Mouse (Mus musculus): ENCODE results near the gene Vangl1. TPM values are rescaled to one million over a fixed set of nuclear protein-coding genes. Genes with fewer than 3 reads are reported as not detected.
"Not testable (repeated sequence)": the region's sequence is repeated elsewhere in the genome, so short reads cannot be mapped to it uniquely, and the experiment has no call there.

Vangl1 gene
- polyA plus RNA-seq, 2 experiments from 2014 or later = 0.08 to 0.47 TPM

DNA sequence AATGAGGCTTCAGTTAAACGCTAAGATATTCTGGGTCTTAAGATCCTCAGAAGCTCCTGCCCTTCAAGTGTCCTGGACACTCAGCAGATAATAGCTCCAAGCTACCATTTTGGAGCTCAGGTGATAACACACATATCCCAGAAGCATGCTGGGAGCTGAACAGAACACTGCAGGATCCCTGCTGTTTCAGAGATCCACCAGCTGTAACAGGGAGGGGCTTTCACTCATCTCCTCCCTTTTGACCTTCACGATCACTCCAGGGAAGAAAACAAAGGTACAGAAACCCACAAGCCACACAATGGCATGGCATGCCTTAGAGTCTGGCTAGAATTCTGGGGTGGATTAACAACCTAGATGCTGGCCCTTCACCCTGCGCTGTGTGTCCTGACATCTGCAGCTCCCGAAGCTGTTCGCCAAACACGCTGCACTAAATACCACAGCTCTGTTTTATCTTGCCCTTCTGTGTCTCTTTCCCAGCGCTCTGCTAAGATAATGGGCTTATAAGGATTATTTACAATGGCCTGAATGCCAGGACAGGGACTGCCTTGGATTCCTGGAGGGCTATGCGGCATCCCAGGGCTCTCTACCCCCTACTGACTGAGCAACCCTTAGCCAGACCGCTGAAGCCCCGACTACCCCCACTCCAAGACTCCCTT lies 36.8 kb downstream of the Vangl1 start:
- no peak for ATAC-seq

DNA sequence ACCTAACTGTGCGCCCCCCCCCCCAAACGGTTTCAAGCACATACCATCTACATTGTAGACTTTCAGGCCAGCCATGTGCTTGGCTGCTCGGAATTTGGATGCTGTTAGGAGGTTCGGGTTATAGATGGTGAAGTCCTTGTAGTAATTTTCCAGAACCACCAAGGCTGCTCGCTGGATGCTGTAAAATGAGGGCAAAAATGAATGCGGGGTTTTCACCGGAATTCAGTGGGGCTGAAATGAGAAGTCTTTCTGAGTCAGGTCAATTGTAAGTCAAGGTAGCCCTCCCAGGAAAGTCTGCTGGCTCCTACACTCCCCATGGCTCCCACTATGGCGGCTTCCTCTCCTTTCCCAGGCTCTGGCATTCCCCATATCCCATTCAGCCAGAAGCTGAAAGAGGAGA lies 37.7 kb downstream of the Vangl1 start:
- ATAC-seq = no peak

DNA sequence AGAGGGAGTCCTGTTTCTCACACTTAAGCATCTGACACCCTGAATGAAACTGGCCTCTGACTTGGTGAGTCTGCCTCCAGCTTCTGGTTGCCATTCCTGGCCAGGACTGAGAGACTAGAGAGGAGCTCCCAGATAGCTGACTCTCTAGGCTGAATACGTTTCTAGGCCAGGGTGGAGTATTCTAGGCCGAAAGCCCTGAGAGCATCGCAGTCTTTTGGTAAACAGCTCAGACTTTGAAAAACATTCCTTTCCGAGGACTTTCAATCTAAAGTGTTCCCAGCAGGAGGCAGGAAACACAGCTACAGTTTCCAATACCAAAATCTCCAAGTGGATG lies 38.2 kb downstream of the Vangl1 start:
- no peak for ATAC-seq

DNA sequence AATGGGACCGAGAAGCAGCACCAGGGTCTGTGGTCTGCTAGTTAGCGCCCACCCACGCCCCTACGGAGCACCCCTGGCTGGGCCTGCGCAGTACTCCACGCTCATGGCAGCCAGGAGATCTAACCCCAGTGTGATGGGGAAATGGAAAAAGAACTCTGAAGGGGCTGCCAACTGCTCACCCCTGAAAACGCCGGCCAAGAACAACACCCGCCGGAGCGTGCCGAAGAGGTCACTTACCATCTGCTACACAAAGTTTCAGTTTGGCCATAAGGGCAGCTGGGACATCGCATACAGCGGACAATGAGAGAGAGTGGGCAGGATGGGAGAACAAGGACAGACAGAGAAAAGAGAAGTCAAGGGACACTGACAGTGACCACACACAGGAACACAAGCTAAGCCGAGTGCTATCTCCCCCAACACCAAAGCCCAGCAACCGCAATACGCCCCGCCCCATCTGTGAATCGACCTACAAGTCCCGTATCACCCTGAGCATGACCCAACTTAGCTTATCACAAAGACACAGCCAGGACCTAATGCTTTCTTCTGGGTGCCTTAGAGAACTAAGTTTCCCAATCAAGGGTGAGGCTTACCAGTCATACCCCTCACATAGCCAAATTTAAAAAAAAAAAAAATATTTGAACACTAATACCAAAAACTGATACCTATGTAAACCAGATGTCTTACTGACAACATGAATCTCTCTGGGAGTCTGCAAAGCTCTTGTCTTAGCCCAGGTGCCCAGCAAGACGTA lies 38.8 kb downstream of the Vangl1 start:
- no peak for ATAC-seq

DNA sequence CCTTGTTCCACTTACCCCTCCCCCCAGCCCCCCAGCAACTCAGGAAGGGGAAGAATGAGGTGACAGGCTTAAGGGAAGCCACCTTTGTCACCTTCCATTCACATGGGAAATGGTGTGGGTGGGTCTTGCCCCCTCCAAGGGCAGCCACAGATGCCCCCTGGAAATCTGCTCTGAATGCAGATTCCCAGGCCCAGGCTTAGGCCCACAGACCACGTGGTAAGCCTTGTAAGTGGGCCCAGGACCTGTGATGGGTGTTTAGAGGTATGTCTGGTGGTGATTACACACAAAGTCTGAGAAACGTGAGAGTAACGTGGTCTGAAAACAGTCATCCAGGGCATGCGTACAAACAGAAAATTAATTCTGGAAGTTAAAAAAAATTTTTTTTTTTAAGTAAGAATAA lies 39.6 kb downstream of the Vangl1 start:
- ATAC-seq = no peak

DNA sequence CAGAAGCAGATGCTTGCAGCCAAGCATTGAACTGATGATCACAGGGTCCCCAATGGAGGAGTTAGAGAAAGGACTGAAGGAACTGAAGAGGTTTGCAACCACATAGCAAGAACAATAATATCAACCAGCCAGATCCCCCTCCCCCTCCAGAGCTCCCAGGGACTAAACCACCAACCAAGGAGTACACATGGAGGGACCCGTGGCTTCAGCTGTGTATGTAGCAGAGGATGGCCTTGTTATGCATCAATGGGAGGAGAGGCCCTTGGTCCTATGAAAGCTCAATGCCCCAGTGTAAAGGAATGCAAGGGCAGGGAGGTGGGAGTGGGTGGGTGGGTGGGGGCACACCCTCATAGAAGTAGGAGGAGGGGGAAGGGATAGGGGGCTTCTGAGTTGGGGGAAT lies 40.6 kb downstream of the Vangl1 start:
- ATAC-seq = not testable (repeated sequence)

DNA sequence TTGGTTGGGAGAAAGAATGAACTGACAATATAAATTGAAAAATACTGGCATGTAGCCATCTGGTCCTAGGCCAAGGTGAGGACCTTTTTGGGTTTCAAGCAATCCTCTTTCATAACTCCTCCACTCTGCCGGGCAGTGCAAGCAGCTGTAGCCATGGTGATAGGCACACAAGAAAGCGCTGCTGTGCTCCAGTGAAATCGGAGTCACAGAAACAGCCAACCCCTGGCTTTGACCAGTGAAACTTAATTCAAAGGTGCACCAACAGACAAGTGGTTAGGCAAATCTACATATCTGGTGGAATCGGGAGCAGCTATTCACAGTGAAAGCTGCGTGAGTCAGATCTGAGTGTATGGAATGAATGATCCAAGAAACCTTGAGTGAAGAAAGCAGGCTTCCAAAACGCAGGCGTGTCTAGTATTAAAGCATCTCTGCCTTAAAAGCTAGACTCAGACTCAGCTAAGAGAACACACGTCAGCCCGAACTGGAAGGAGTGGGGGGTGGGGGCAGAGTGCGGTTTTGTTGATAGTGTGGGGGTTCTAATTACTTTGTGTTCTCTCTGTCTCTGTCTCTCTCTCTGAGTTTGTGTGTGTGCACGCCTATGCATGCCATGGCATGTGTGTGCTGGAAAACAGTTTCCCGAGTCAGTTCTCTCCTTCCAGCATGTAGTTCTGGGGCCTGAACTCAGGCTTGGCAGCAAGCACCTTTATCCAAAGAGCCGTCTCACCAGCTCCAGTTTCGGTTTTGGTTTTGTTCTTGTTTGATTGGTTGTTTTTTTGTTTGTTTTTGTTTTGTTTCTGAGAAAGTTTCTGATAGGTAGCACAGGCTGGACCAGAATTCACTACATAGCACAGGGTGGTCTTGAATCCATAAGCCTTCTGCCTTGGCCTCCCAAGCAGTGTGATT lies 44.8 kb downstream of the Vangl1 start:
- ATAC-seq = no peak

DNA sequence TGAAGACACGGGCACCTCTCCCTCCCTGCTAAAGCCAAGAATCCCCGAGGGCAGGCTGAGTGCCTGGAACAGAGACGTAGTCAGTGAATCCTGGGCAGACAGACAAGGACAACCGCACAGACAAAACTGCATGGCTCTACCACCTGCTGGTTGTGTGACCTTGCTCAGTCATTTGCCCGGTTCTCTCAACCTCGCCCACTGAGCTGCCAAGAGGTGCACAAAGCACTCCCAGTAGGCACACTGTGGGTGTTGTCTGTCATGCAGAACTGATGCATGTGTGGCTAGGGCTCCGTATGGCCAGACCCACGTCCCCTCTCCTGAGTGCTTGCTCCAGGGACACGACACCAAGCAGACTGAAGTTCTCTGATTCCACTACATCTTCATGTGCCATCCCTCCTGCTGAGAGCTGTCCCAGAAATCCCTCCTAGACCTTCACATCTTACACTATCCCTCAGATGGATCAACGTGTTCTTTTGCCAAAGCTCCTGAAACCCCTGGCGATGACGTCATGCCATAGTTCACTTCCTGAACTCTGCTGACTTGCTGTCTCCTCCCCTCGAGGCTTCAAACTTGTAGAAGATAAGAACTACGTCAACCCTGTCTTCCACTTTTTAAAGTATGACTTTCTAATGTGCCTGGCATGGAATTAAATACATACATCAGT lies 45.6 kb downstream of the Vangl1 start:
- ATAC-seq = no peak

DNA sequence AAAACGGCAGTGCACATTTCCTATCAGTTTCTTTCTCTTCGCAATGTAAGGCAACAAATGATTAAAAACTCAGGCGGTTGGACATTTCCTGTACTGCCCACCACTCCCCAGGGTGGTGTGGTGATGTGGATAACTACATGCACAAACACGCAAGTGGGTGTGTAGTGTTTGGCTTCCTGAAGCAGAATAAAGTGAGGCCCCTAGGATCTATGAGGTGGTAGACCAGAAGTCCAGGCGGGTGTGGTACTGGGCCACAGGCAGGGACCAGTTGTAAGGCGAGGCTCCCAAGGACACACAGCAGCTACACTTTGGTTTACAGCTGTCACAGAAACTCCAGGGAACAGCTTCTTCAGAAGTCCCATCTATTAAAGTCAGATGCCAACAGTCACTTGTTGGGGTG lies 46.8 kb downstream of the Vangl1 start:
- ATAC-seq = no peak

DNA sequence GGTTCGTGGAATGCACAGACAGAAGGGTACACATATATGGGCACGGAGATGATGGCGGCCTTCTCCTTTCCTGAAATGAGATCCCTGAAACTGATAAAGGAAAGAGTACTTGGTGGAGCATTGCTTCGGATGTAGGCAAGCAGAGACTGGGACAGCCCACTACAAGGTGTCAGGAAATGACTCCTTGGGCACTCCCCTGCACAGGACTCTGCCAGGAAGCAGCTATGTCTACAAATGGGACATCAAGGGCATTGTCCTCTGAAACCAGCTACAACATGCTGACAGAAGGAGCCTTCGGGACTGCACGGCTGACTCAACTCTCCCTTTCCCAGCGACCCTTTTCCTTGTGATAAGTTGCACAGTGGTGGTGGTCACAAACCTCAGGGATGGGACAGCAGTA lies 47.8 kb downstream of the Vangl1 start:
- no peak for ATAC-seq

DNA sequence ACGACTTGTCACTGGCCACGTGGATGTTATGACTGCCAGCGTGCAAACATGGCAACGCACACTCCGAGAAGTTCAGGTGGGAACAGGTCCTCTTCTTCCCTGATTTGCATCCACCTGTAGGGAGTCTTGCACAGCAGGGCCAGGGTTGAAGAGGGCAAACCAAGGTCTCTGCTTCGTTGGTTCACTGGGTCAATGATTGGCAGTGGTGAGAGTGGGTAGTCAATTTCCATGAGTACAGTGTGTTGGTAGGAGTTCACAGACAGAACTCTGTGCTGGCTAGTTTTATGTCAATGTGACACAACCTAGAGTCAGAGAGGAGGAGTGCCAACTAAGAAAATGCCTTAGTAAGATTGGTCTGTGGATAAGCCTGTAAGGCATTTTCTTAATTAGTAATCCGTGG lies 50.4 kb downstream of the Vangl1 start:
- ATAC-seq = no peak

DNA sequence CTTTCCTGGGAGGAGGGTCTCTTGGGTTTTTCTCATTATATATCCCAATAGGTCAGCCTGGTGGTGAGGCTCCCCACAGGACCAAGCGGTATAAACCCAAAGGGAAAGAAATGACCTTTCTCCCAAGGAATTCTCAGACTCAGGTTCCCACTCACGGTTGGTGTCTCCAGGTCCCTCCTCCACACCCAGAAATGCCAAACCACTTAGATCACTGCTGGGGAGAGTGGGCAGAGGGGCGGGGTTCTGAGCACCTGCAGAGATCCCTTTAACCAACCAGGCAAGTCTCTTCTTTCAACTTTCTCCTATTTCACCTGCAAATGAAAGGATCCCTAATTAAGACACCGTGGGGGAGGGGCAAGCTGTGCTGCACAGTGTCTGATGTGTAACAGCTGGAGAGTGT lies 51.6 kb downstream of the Vangl1 start:
- no peak for ATAC-seq

DNA sequence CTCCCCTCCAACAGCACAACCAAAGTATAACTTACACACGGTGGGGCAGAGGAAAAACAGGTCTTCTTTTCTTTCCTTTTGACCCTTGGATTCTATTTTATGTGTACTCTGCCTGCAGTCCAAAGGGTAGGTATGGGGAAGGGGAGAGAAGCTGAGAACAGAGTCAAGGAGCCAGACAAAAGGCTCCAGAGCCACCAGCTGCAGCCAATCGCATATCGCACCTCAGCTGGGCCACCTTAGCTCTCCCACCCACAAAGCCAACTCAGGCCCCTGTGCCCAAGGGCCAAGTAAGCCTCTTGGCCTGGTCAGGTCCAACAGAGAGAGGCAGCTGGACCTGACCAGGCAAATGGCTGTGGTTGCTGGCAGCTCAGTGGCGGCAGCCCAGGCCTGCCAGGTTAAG lies 52.0 kb downstream of the Vangl1 start:
- no peak for ATAC-seq

DNA sequence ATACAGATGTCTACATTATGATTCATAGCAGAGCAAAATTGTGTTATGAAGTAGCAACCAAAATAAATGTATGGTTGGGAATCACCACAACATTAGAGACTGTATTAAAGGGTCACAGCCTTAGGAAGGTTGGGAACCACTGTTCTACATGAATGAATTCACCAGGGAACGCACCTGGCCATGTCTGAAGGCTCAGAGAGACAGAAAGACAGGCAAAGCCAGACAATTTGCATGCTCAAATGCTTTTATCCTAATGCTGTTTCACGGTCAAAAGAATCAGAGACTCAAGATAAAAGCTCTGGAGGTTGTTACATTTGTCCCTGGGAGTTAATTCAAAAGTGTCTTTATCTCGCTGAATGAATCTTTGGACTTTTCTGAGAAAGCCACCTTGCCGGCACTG lies 52.6 kb downstream of the Vangl1 start:
- ATAC-seq = no peak

DNA sequence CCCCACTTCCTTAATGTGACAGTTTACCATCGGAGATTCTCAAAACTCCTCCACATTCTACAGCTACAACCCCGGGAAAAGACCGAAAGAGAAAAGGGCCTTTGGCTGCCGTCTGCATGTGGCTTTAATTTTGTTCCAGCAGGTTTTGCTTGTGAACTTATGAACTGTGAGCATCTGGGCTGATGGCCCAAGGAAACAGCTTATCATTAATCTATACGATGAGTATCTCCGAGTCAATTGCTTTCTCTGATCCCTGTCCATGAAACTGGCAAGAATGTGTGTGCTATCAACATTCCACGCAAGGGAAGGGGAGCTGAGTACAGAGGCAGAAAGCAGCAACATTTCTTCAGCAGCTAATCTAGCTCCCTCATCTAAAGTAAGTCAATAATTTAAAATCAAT lies 54.6 kb downstream of the Vangl1 start:
- no peak for ATAC-seq

DNA sequence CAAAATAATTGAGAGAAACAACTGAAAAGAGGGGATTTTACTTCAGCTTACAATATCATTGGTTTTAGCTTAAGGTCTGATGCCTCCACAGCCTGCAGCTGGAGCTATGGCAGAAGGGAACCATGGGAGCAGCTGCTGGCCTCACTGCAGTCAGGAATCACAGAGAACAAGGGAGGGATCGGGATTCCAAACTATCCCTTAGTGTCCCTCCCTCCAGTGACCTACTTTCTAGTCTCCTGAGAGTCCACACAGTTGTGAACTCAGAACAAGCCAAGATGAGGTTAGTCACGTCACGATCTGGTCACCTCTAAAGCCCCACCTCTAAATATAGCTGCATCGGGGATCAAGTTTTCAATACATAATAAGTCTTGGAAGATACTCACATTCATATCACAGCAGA lies 57.3 kb downstream of the Vangl1 start:
- ATAC-seq = no peak

DNA sequence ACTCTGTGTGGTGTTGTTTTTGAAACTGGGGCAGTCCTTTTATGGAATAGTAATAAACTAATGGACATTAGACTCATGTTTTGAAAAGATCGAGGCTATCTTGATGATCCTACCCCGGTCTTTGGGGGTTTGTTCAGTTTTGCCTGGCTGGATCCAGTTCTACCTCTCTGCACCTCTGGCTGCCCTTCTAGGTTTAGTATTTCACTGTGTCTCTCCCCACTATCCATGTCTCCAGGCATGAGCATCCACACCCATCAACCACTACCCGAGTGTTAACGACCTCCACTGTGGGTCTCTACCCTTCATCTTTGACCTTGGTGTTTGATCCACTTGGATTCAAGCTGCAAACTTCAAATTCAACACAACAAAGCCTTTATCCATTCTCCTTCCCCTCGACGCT lies 58.1 kb downstream of the Vangl1 start:
- ATAC-seq = no peak

DNA sequence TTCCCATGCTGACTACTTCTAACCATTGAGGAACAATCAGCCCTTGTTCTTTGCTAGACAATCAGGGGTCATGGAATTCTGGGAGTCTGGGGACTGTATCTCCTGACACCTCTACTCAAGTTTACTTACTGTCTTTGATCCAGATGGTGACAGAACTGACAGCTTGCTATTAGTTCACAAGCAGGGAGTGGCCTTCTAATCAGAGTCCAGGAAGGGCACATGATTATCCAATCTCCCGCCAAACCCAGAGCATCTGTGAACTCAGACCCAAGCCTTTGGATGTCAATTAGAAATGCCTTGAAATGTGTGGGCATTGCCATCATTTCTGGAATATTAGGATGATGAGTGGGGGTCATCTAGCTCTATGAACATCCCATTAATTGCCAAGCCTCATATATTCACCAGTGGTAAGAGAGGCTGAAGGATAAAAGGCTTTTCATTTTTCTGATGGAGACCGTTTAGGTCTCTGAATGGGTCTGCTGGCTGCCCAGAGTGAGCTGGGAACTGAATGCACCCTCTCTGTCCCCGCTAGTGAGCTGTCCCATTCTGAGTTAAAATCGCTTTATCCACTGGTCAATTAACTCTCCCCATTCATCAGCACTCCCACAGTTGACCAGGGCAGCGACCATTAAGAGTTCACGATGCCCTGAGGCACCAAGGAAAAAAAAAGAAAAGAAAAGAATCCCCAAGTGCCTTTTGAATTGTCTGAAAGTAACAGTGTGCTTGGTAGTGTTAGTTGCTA lies 58.7 kb downstream of the Vangl1 start:
- ATAC-seq = no peak

DNA sequence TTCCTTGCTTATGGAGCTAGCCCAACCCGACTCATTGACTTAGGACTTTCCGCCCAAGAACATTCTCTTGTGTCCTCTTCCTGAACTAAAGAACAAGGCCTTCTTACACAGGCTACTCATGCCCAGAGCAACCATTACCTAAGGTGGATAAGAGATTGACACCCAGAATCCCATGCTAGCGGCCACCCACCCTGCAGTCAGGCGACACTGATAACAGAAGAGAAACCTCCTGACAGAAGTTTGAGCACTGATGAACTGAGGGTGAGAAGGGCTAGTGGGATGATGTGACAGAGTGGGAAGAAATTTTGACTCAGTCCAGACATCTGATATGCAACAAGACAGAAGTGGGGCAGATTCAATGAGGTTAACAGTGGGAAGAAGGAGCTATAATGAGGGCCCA lies 60.1 kb downstream of the Vangl1 start:
- no peak for ATAC-seq

DNA sequence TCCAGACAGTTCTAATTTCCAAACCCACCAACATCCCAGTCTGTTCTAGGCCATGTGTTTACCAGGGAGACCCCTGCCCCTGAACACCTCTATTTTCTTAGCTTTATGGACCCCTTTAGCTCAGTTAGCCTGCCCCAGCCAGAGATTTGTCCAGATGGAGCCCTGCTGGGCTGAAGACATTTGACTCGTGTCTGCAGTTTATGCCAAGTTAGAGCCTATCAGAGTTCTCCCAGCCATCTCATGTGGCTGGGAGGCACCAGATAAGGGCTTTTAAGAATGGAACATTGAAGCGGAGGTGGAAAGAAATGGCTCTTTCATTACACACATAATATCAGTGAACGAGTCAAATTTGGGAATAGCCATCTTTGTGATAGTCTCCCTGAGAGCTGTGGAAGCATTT lies 61.0 kb downstream of the Vangl1 start:
- no peak for ATAC-seq

DNA sequence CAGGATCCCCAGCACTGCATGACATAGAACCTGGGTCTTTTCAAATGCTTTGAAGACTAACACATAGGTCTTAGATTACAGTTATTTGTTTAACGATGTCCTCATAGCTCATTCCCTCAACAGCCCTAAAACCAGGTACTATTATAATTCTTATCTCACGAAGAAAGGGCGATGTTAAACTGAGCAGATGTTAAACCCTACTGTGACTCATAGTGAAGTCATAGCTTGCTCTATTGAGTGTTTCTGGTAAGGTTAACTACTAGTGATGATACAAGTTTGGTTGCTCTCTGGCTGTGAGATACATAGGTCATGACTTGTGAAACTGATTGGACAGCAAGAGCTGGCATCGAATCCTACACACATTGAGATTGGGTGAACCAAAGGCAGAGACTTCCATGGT lies 61.5 kb downstream of the Vangl1 start:
- ATAC-seq = no peak

DNA sequence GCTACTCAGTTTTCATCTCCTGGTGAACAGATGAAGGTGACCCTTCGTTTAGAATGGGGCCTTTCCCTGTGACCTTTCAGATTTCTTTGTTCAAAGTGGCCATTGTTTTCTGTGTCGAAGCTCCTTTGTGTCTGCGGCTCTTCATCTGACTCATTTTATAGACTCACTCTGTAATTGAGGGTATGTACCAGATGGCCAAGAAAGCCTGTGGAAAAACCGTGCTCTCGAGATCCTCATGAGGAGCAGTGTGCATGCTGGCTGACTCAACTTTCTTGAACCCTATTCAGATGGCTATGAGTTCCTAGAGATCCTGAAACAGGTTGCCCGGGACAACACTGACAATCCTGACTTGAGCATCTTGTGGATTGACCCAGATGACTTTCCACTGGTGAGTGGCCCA lies 62.6 kb downstream of the Vangl1 start:
- ATAC-seq = no peak

DNA sequence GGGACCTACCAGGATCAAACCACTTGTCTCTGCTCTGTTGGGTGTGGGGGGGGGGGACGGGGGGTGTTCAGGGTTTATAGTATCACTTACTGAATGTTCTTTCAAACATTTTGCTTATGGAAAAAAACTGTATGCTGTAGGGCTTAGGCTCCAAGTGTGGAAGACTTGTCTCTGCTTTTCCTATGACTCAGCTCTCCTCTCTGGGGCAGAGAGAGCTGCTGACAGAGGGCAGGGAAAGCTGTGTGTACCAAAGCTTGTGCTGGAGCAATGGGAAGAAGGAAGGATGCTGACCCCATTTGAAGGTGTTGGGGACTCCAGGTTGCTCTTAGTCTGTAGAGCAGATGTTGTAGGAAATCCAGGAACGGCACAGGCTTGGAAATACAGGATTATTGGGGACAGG lies 63.0 kb downstream of the Vangl1 start:
- ATAC-seq = no peak

Data from CD4-positive, CD25-positive, alpha-beta regulatory T cell, adult 4 months (primary cell).